Mouse (Mus musculus): ENCODE results near the gene Olfr305.
"Not testable (repeated sequence)": the region's sequence is repeated elsewhere in the genome, so short reads cannot be mapped to it uniquely, and the experiment has no call there.

Olfr305 gene

GRCm38 (mm10) chr7:86366828-86367227 is at the start of gene Olfr305:
Olfr305 (minus strand) TSS chr7:86366928.
- no peak for DNase-seq (ENCODE audit: low read depth, low spot score)
- Histone ChIP-seq H3K27me3 (ENCODE audit: control insufficient read depth, insufficient read depth, low read length, poor library complexity, severe bottlenecking) (no peaks in the 10 kb centered on the region), H3K36me3 (ENCODE audit: control insufficient read depth, insufficient read depth, low read length, poor library complexity, severe bottlenecking) (no peaks in the 10 kb centered on the region)

DNA sequence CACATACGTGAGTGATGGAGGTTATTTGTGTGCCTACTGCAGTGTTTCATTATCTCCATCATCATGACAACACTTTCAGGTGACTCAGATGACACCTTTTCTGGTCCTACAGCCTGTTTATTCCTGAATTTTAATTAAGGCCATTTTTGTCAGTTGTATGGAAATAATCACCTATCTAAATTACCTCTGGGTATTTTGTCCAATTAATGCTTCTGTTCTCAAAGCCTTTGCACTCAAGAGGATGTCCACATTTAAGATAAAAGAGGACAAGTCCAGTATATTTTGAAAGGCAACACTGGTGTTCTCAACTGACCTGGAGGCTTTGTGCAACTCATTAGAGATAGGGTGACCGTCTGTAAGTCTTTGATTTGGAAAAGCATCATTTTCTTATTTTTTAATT is 36.8 kb upstream of the Olfr305 start, which contains the start of gene Olfr301:
Olfr301 (plus strand) TSS at position 301 of the 400 bp plus-strand sequence.
- no peaks in the 10 kb centered on the region for H3K27me3 ChIP-seq (ENCODE audit: control insufficient read depth, insufficient read depth, low read length, poor library complexity, severe bottlenecking)
- no peak for DNase-seq (ENCODE audit: low read depth, low spot score)
- no peaks in the 10 kb centered on the region for H3K36me3 ChIP-seq (ENCODE audit: control insufficient read depth, insufficient read depth, low read length, poor library complexity, severe bottlenecking)

- H3K36me3 ChIP-seq (ENCODE audit: control insufficient read depth, insufficient read depth, low read length, poor library complexity, severe bottlenecking), result no peaks in the 10 kb centered on the region
- no peak for DNase-seq (ENCODE audit: low read depth, low spot score)
- H3K27me3 ChIP-seq (ENCODE audit: control insufficient read depth, insufficient read depth, low read length, poor library complexity, severe bottlenecking), result no peaks in the 10 kb centered on the region
These were observed 31.0 kb upstream of the Olfr305 start, which contains the start of gene Olfr303 for GRCm38 (mm10) chr7:86397689-86398088. Olfr303 (minus strand) TSS chr7:86397789.

DNA sequence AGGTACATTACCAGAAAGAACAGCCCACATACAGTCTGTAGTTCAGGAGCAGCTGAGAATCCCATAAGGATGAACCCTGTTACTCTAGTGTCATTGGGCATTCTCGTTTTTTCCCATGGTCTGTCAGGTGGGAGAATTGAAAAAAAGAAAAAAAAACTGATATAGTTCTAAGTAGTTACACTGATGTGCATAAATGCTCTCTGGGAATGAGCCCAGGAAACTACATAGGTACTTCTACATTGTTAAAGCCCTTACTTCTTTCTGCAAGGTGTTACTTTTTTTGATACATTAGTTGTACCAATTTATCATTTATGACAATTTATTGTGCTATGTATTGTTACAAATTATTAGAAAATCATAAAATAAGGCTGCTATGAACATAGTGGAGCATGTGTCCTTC is 19.8 kb upstream of the Olfr305 start, which contains the start of gene Olfr304:
Olfr304 (minus strand) TSS at position 101 of the 400 bp plus-strand sequence.
- H3K36me3 ChIP-seq (ENCODE audit: control insufficient read depth, insufficient read depth, low read length, poor library complexity, severe bottlenecking), result no peaks in the 10 kb centered on the region
- no peaks in the 10 kb centered on the region for H3K27me3 ChIP-seq (ENCODE audit: control insufficient read depth, insufficient read depth, low read length, poor library complexity, severe bottlenecking)
- no peak for DNase-seq (ENCODE audit: low read depth, low spot score)

- H3K27me3 ChIP-seq (ENCODE audit: control insufficient read depth, insufficient read depth, low read length, poor library complexity, severe bottlenecking), result no peaks in the 10 kb centered on the region
- H3K36me3 ChIP-seq (ENCODE audit: control insufficient read depth, insufficient read depth, low read length, poor library complexity, severe bottlenecking), result no peaks in the 10 kb centered on the region
- DNase-seq (ENCODE audit: low read depth, low spot score), result no peak
These were observed 19.0 kb upstream of the Olfr305 start for GRCm38 (mm10) chr7:86385769-86386168.

- not testable (repeated sequence) for H3K27me3 ChIP-seq (ENCODE audit: control insufficient read depth, insufficient read depth, low read length, poor library complexity, severe bottlenecking); H3K36me3 ChIP-seq (ENCODE audit: control insufficient read depth, insufficient read depth, low read length, poor library complexity, severe bottlenecking); DNase-seq (ENCODE audit: low read depth, low spot score)
These were observed 20.4 kb downstream of the Olfr305 start for GRCm38 (mm10) chr7:86346296-86346695.

DNA sequence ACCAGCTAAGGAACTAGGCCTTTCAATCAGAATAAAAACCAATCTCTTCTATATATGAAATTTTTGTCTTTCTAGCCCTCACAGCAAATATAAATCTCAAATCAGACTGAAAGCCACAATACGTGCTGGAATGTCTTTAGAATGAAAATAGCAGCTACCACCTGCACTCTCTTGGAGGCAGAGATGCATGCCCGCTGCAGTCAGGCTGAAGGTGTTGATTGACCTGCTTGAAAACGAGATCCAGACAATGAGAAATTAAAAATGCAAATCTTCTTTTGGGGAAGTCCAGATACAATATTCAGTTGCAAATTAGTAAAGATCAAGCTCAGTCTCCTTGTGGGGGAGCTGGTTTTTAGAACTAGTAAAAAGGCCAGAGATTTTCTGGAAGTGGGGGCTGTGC is 22.5 kb downstream of the Olfr305 start:
- H3K27me3 ChIP-seq (ENCODE audit: control insufficient read depth, insufficient read depth, low read length, poor library complexity, severe bottlenecking), result no peaks in the 10 kb centered on the region
- DNase-seq (ENCODE audit: low read depth, low spot score), result no peak
- no peaks in the 10 kb centered on the region for H3K36me3 ChIP-seq (ENCODE audit: control insufficient read depth, insufficient read depth, low read length, poor library complexity, severe bottlenecking)

GRCm38 (mm10) chr7:86342881-86343565 is 23.7 kb downstream of the Olfr305 start:
- Histone ChIP-seq H3K36me3 (ENCODE audit: control insufficient read depth, insufficient read depth, low read length, poor library complexity, severe bottlenecking) (no peaks in the 10 kb centered on the region), H3K27me3 (ENCODE audit: control insufficient read depth, insufficient read depth, low read length, poor library complexity, severe bottlenecking) (no peaks in the 10 kb centered on the region)
- DNase-seq (ENCODE audit: low read depth, low spot score), result no peak

GRCm38 (mm10) chr7:86337486-86337885 is 29.2 kb downstream of the Olfr305 start, which contains the start of gene Olfr307:
Olfr307 (minus strand) TSS chr7:86337586.
- DNase-seq (ENCODE audit: low read depth, low spot score), result no peak
- Histone ChIP-seq H3K27me3 (ENCODE audit: control insufficient read depth, insufficient read depth, low read length, poor library complexity, severe bottlenecking) (no peaks in the 10 kb centered on the region), H3K36me3 (ENCODE audit: control insufficient read depth, insufficient read depth, low read length, poor library complexity, severe bottlenecking) (no peaks in the 10 kb centered on the region)

DNA sequence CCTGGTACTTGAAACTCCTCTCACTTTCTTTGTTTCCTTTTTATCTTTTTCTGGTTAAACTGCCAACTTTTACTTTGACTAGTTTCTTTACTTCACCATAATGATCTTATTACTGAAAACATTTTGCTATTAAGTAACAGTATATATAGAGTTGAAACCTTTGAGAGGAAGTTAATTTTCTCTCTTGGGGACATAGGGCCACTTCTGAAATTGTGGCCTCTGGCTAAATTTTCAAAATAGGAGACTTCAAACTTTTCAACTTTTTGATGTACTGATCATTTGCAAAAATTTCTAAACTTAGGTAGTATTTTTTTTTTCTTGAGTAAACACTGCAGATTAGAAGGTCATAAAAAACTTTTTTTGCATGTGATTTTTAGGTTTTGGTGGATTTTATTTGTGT is 41.2 kb downstream of the Olfr305 start, which contains the start of gene Olfr308:
Olfr308 (minus strand) TSS at position 101 of the 400 bp plus-strand sequence.
- no peaks in the 10 kb centered on the region for H3K36me3 ChIP-seq (ENCODE audit: control insufficient read depth, insufficient read depth, low read length, poor library complexity, severe bottlenecking)
- DNase-seq (ENCODE audit: low read depth, low spot score), result no peak

DNA sequence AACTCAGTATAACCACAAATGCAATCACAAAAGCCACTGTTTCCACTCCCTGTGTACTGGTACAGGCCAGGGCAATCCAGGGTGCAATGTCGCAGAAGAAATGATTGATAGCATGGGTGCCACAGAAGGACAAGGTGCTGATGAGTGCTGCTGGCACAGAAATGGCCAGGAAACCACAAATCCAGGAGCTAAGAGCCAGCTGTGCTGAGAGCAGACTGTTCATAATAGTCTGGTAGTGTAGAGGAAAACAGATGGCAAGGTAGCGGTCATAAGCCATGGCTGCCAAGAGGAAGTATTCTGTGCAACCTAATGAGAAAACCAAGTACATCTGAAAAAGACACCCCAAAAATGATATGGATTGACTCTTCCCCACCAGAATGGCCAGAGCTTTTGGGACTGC is 45.4 kb downstream of the Olfr305 start:
- Histone ChIP-seq H3K27me3 (ENCODE audit: control insufficient read depth, insufficient read depth, low read length, poor library complexity, severe bottlenecking) (no peaks in the 10 kb centered on the region), H3K36me3 (ENCODE audit: control insufficient read depth, insufficient read depth, low read length, poor library complexity, severe bottlenecking) (no peaks in the 10 kb centered on the region)
- DNase-seq (ENCODE audit: low read depth, low spot score), result no peak

More for the DNA sequence above, 41.2 kb downstream of the Olfr305 start, which contains the start of gene Olfr308:
- H3K27me3 ChIP-seq (ENCODE audit: control insufficient read depth, insufficient read depth, low read length, poor library complexity, severe bottlenecking), result no peaks in the 10 kb centered on the region

GRCm38 (mm10) chr7:86313608-86314007 is 53.1 kb downstream of the Olfr305 start, which contains the start of gene Olfr309:
Olfr309 (minus strand) TSS chr7:86313708.
- Histone ChIP-seq H3K27me3 (ENCODE audit: control insufficient read depth, insufficient read depth, low read length, poor library complexity, severe bottlenecking) (no peaks in the 10 kb centered on the region), H3K36me3 (ENCODE audit: control insufficient read depth, insufficient read depth, low read length, poor library complexity, severe bottlenecking) (no peaks in the 10 kb centered on the region)
- DNase-seq (ENCODE audit: low read depth, low spot score), result no peak
